Mouse (Mus musculus): ENCODE results near the gene Rad23b.
"Not testable (repeated sequence)": the region's sequence is repeated elsewhere in the genome, so short reads cannot be mapped to it uniquely, and the experiment has no call there.

Gene Rad23b

DNA sequence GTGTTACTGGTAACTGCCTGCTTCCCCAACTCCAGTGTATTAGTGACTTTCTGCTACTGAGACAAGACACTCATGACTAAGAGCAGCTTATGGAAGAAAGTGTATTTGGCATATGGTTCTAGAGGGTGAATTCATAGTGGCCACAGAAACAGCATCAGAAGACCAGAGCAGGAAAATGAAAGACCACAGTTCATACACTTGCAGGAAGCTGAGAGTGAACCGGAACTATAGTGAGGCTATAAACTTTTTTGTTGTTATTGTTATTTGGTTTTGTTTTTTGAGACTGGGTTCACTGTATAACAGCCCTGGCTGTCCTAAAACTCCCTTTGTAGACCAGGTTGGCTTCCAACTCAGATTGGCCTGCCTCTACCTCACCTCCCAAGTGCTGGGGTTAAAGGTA is 6.0 kb downstream of the Rad23b start:
- no peak for DNase-seq (ENCODE audit: low spot score)

DNA sequence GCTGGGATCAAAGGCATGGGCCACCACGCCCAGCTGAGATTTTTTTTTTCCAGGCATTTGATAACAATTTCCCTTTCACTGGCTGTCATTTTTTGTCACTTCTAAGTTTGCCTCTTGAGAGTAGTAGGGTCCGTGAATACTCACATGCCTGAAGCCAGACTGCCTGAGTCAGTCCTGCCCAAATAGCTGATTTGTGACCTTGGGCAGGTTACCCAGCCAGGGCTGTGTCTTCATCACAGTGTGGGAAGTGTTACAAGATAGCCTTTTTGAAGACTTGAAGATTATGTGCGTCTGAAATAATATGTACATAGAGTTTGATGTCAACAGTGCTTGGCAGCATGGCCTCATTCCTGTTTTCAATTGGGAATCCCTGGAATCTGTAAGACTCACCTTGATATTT is 6.9 kb downstream of the Rad23b start:
- no peak for DNase-seq (ENCODE audit: low spot score)

DNA sequence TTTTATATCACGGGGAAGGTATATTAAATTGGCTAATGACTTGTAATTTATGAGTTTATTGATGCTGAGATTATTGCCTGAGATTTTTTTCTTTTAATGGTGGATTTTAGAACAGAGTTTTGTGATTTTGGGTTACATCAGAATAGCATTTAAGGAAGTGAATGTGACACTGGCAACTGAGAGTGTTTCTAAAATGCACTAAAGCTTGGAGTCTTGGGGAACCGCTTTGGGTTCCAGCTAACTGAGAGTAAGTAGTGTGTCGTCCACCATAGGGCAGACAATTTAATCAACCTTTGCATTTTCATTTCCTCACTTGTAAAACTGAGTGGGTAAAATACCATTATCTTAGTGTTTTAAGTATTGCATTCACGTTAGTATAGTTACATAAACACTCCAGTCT is 14.0 kb downstream of the Rad23b start:
- no peak for DNase-seq (ENCODE audit: low spot score)

DNA sequence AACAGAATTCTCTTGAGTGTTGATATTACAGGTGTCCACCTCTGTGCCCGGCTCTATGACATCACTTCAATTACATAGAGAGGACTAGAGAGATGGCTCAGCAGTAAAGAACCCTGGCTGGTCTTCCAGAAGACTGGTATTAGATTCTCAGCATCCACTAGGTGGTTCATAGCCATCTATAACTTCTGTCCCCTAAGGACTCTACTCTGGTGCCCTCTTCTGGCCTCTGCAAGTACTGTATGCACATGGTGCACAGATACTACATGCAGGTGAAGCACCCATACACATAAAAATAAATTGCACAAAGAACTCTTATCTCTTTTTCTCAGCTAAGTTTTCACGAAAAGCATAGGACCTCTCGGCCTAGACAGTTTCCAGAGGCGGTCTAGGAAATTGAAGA is 14.5 kb downstream of the Rad23b start:
- peak; percentile 36 for DNase-seq (ENCODE audit: low spot score)

DNA sequence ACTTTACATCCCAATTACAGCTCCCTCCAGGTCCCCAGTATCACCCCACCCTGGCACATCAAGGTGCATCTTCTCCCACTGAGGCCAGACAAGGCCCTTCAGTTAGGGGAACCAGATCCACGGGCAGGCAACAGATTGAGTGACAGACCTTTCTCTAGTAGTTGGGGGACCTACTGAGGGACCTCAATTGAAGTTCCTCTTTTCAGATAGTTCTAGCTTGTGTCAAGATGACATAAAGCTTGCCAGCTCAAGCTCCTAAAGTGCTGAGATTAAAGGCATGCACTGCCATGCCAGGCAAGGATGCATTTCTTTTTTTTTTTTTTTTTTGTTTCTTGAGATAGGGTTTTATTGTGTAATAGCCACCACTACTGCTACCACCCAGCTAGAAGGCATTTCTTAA is 16.2 kb downstream of the Rad23b start:
- DNase-seq (ENCODE audit: low spot score) = no peak

DNA sequence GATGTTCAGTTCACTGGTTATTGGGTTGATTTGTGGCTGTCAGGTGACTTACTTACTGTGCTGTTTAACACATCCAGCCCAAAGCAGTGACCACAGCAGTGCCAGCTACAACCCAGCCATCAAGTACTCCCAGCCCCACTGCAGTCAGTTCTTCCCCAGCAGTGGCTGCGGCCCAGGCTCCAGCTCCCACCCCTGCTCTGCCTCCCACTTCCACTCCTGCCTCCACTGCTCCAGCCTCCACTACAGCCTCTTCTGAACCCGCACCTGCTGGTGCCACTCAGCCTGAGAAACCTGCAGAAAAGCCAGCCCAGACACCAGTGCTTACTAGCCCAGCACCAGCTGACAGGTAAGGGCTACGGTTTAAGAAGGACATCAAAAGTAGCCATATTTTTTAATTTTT is 20.3 kb downstream of the Rad23b start:
- DNase-seq (ENCODE audit: low spot score) = no peak

DNA sequence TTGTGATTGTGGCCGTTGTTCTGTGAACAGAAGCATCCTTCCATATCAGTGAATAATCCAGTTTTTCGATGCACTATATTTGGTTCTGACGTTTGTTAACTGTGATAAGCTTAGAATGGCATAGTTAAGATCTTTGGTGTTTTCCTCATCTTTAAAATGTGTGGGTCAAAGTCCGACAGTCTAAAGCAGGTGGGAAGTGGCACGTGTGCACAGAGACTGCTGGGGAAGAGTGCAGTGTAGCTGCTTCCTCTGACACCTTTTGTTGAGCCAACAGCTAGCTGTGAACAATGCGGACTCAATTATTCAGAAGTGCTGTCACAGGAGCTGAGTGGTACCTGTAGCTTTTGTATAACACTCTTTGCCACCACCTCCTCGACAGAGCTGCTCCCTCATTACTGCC is 21.5 kb downstream of the Rad23b start:
- no peak for DNase-seq (ENCODE audit: low spot score)

DNA sequence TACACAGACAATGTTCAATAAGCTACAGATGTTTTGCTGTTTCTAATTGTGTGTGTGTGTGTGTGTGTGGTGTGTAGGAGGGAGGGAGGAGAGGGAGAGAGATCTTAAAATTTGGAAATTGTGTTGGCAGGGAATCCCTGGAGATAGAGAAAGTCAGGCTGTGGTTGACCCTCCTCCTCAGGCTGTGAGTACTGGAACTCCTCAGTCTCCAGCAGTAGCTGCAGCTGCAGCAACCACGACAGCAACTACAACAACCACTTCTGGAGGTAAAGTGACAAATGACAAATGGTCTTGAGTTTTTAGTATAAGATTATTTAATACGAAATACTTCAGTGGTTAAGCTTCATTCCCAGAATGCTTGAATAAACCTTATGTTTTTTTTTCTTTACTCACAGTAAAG is 32.5 kb downstream of the Rad23b start:
- no peak for DNase-seq (ENCODE audit: low spot score)

DNA sequence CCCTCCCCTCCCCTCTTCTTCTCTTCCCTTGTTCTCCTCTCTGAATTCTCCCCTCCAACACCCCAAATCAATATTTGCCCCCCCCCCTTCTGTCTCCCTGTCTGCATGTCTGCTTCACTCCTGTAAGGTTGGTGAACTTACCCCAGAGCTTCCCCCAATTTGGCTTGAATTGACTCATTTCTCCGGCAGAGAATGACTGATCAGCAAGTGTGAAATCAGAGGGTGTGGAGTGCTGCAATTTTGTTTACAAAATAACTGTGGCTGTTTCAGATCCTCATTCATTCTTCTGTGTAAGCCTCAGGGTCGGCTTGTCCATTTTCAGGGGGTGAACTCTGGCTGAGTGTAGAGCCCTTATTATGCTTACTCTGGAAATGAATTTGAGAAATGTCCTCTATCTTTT is 36.9 kb downstream of the Rad23b start:
- no peak for DNase-seq (ENCODE audit: low spot score)

DNA sequence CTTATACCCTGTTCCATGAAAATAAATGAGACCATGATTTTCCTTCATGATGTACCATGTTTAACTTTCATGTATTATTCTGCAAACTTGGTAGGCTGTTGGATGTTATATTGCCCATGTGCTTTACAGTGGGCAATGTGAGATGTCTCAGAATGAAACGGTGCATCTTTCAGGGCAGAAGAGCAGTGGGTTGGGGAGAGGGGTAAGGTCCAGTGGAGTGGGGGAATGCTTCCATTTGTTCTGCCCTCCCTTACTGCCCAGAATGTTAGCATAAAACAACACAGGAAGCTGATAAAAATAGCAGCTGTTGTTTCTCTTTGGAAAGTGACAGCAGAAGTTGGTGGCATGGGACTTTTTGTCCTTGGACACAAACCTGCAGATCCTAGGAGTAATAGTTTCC is 41.6 kb downstream of the Rad23b start:
- no peak for DNase-seq (ENCODE audit: low spot score)

DNA sequence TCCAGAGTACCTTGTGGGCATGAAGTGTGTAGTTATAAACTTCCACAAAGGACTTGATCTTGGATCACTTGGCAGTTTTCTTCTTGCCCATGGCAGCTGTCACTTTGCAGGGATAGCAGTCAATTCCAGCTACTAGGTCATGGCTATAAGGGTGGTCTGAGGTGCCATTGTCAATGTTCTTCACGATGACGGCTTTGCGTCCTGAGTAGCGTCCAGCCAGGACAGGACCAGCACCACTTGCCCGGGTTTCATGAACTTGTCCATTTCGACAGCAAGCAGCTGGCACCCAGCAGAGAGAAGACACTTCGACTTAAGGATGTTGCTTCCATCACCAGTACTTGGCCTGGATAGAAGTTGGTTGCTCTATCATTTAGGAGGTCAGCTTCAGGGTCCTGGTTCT is 42.6 kb downstream of the Rad23b start:
- DNase-seq (ENCODE audit: low spot score) = no peak

DNA sequence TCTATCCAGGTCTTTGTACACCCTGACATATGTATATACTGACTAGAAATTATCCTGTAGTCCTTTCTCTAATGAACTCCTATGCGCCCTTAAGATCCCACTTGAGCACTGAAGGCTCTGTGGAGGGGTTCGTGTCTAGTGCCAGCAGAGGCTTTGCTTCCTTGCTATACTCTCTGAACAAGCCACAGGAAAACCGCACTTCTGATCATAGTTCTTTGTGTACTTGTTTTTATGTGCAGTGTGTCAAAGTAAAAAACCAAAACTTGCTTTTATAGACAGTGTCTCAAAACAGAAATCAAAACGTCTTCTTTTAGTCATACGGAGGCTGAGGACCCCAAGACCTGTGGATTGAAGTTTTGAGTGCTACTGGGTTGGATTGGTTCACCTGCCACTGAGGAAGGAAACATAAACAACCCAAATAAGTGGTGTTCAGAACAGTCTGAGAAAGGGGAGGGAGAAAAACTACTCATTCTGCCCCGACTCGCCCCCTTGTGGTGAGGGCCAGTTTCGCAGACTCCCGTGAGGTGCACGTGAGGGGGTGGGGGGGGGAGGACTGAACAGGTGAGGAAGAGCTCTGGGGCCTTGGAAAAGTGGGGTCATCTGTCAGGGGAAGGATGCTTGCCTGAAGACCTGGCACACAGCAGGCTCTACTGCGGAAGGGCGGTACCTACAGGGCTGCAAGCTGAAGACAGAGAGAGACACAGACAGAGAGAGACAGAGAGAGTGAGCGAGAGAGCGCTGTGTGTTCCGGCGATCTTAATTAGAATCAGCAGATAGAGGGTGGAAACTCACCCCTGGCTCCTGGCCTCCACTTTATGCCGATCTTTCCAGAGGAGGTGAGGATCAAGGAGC is 48.3 kb downstream of the Rad23b start:
- peak; percentile 47 for DNase-seq (ENCODE audit: low spot score)

DNA sequence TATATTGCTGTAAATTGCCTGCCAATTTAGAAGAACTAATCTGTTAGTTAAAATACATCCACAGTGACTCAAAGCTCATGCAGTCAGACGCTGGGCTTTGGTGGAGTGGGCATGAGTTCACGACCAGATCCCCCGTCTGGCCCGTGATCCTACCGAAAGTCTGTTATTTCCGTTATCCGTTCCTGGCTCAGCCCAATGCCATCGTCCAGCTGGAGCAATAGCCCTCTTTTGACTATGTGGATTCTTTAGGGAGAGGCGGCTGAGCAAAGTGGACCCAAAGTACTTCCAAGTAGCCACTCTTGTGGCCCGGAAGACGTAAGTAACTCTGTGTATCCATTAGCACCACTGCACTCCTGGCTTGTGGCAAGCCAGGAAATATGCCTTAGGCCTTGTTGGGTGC is 49.1 kb downstream of the Rad23b start:
- DNase-seq (ENCODE audit: low spot score) = no peak

DNA sequence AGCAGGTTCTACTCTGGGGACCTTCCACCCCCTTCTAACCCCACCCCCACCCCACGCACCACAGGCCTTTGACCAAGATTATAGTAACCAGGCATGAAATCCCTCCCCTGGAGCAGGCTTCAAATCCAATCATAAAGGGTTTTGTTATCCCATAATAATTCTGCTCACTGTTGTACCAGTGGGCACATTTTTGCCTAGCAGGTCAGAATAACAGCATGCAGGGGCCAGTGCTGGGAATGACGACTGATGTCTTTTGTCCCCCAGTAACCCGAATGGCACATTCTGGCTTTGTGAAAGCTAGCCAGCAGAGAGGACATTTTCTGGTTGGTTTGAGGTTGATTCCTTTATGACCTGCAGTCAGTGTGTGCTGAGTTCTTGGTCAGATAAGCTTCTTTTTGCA is 55.5 kb downstream of the Rad23b start:
- no peak for DNase-seq (ENCODE audit: low spot score)

DNA sequence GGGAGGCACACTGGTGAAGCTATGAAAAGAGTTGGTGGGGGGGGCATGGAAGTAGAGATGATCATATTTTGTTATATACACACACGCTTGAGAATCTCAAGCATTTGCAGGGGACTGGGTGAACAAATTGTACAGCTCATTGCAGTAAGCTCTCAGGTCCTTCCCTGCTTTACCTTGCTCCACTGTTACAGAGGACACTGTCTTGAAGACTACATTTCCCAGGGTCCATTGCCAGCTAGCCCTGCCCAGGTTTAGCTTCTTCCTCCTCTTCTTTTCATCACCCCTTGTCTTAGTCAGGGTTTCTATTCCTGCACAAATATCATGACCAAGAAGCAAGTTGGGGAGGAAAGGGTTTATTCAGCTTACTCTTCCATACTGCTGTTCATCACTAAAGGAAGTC is 56.7 kb downstream of the Rad23b start:
- DNase-seq (ENCODE audit: low spot score) = no peak

DNA sequence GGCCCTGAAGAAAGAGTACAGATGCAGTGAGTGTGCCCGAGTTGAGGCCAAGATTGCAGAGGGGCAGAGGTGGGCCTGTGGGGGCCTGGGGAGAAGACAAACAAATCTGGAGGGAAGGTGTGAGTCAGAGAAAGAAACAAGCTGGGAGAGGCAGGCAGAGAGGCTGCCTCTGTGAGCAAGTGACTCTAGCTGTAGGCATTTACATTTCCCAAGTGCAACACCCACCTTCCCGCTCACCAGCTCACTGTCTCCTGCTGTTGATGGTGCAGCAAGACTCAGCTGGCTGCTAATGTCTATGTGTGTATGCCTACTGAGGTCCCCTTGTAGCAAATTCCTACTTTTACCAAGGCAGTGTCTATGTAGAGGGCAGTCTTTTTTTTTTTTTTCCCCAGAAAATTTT is 58.2 kb downstream of the Rad23b start:
- DNase-seq (ENCODE audit: low spot score) = no peak

DNA sequence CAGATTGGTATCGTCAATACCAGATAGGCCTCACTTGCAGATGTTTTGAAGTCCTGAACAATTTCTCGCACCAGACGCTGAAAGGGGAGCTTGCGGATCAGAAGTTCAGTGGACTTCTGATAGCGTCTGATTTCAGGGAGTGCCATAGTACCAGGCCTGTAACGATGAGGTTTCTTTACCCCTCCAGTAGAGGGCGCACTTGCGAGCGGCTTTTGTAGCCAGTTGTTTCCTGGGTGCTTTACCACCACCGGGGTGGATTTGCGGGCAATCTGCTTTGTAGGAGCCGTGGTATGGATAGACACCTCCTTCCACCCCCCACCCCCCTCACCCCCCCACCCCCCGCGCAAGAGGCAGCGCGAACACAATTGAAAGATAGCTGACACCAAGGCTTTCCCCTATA is 59.2 kb downstream of the Rad23b start:
- no peak for DNase-seq (ENCODE audit: low spot score)

DNA sequence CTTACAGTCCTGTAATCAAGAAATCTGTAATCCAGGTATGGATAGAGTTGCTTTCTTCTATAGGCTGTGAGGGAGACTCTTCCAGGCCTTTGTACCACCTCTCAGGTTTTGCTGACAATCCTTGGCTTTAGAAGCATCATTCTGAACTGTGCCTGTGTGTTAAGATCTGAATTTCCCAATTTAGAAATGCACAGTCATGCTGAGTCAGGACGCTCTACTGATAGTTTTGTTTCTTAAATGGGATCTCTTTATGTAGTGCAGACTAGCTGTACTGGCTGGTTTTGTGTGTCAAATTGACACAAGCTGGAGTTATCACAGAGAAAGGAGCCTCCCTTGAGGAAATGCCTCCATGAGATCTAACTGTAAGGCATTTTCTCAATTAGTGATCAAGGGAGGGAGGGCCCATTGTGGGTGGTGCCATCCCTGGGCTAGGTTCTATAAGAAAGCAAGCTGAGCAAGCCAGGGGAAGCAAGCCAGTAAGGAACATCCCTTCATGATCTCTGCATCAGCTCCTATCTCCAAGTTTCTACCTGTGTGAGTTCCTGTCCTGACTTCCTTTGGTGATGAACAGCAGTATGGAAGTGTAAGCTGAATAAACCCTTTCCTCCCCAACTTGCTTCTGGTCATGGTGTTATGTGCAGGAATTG is 59.9 kb downstream of the Rad23b start:
- not testable (repeated sequence) for DNase-seq (ENCODE audit: low spot score)

DNA sequence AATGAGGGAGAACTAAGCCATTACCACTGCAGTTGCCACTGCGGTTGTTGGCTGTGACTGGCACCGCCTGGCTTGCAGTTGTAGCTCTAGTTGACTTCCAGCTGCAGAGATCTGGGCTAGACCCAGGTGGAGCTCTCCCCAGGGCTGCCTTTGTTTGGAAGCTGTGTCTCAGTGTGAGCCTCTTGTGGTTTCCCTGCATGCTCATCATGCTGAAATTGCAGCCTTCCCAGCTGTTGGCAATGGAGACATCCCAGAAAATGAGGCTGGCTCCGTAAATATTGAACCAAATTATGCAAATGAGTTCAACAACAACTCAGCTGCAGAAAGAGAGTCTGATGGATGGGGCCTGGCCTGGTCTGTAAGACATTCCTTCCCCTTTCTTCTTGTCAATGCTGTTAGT is 66.0 kb downstream of the Rad23b start:
- no peak for DNase-seq (ENCODE audit: low spot score)

DNA sequence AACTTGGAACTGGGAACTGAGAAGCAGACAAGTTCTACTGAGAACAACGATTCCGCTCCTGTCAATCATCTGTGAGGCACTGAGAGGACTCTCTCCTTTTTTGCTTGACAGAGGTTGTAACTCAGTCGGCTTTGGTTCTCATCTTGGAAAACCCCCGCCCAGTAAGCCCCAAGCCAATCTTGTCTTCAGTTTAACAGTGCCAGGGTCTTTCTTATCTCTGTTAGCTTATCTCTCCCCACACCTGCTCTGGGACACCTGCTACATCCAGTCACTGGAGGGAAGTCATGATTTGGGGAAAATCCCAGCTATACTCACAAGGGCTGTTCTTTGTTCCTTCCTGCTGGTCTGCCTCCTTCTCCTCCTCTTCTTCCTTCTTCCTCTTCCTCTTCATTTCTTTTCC is 76.4 kb downstream of the Rad23b start:
- no peak for DNase-seq (ENCODE audit: low spot score)

All from embryo, embryonic 10.5 days (tissue).